ENCODE assay signal across 1 mouse cellular context in the genomic region with DNA sequence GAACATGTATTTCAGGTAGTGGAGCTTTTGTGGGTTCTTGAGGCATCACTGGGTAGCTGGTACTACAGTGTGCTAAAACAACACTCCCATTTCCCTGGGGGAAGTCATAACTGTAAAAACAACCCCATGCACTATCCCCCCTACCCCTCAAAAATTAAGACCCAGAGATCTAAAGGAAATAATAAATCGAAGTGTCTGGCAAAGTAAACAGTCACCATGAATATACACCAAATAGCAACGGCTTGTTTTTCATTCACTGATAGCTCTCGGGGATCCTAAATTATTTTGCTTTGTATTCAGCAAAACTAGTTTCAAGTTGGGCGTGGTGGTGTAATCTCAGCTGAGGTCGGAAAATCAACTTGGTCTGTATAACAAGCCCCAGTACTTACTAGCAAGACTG.
TF ChIP-seq lines count a peak whose summit lies in the region.

No protein-coding gene starts in this region.

TF ChIP-seq in MEL, 35 proteins besides CTCF, POLR2A, EP300 and RAD21 (continued from another document):
- TF ChIP-seq MAZ (IDR thresholded peaks at IDR 0.05; ENCODE audit: low read depth, low read length) (no peak), GABPA (IDR thresholded peaks at IDR 0.05; ENCODE audit: low read depth, low read length) (no peak), MAFK (IDR thresholded peaks at IDR 0.05; ENCODE audit: borderline replicate concordance, low read depth, low read length) (no peak), TCF12 (IDR thresholded peaks at IDR 0.05; ENCODE audit: low read depth, low read length) (no peak), MYB (IDR thresholded peaks at IDR 0.05; ENCODE audit: low read depth, low read length) (no peak), ZNF384 (IDR thresholded peaks at IDR 0.05; ENCODE audit: low read depth, low read length) (no peak), MXI1 (IDR thresholded peaks at IDR 0.05; ENCODE audit: low read depth, low read length) (no peak), CHD2 (IDR thresholded peaks at IDR 0.05; ENCODE audit: low read length) (no peak)
